Mouse (Mus musculus) hindbrain, embryonic 14.5 days (tissue): ENCODE results near the gene Hba-x. TPM values are rescaled to one million over a fixed set of nuclear protein-coding genes. Genes with fewer than 3 reads are reported as not detected.

Experiments
- ATAC-seq: fragments of 200-750 bp; cut with Nextera tagmentation; 2 replicates; pipeline ENCODE4 v1.8.0; 2017; ENCODE audit warnings: moderate number of reproducible peaks, mild to moderate bottlenecking, moderate TSS enrichment, moderate library complexity; ENCODE audit not compliant: low FRiP score
- DNase-seq: peaks from one replicate; pipeline ENCODE4 v3.0.0-alpha.2; 2015; ENCODE audit warnings: low spot score
- H3K27ac ChIP-seq: fragments of 300-500 bp; sonication (generic); 2 replicates; pipeline ENCODE4 v1.5.1; 2014; ENCODE audit warnings: mild to moderate bottlenecking, moderate library complexity
- H3K27me3 ChIP-seq: fragments of 300-500 bp; sonication (generic); 2 replicates; pipeline ENCODE4 v1.6.1; 2014; ENCODE audit warnings: mild to moderate bottlenecking, low read length, mixed read lengths; ENCODE audit not compliant: control insufficient read depth, insufficient read depth
- H3K36me3 ChIP-seq: fragments of 300-500 bp; sonication (generic); replicated peaks from 2 replicates; pipeline ENCODE4 v1.6.1; 2014; ENCODE audit not compliant: control insufficient read depth, insufficient read depth
- H3K4me1 ChIP-seq: fragments of 300-500 bp; sonication (generic); replicated peaks from 2 replicates; pipeline ENCODE4 v1.6.1; 2014; ENCODE audit warnings: antibody characterized with exemption, low read length, mixed read lengths; ENCODE audit not compliant: control insufficient read depth, insufficient read depth
- H3K4me2 ChIP-seq: fragments of 300-500 bp; sonication (generic); replicated peaks from 2 replicates; pipeline ENCODE4 v1.6.1; 2014; ENCODE audit warnings: mild to moderate bottlenecking, moderate library complexity
- H3K4me3 ChIP-seq: fragments of 300-500 bp; sonication (generic); replicated peaks from 2 replicates; pipeline ENCODE4 v1.5.1; 2014; ENCODE audit warnings: mild to moderate bottlenecking, low read length
- H3K9ac ChIP-seq: fragments of 300-500 bp; sonication (generic); 2 replicates; pipeline ENCODE4 v1.6.1; 2014
- H3K9me3 ChIP-seq: fragments of 300-500 bp; sonication (generic); 2 replicates; pipeline ENCODE4 v1.6.1; 2016; ENCODE audit warnings: low read length; ENCODE audit not compliant: control insufficient read depth
- WGBS: fragments of 180-500 bp; shearing (Covaris S2); extraction: QIAGEN DNeasy Blood & Tissue Kit; methylation state at CpG from one replicate; pipeline ENCODE4 v1.1.7; 2014; 5-methylcytosine and 5-hydroxymethylcytosine counted together
- polyA plus RNA-seq: library from polyadenylated mRNA; unstranded; fragments of >200 nt; fragmentation: Nextera tagmentation; extraction: Ambion mirVana; gene quantifications from 2 replicates; pipeline ENCODE4 v1.2.1, GENCODE M21; 2014

The Hba-x gene
- polyA plus RNA-seq = 38.0 and 95.6 TPM in 2 replicates

GRCm38 (mm10) chr11:32276347-32276746 is at the start of gene Hba-x:
Gene Hba-x (plus strand): TSS chr11:32276400.
- 77% methylated on average over 3 of the region's 3 CpGs for WGBS
- no peaks in the 10 kb centered on the region for H3K36me3 ChIP-seq
- no peaks in the 10 kb centered on the region for H3K9me3 ChIP-seq
- DNase-seq (no peak), ATAC-seq (no peak)
- no peak within 1 kb of the TSS for H3K4me2 ChIP-seq
- no peaks in the 10 kb centered on the region for H3K27me3 ChIP-seq
- H3K27ac ChIP-seq = no peak within 1 kb of the TSS
- H3K4me1 ChIP-seq = no peaks in the 10 kb centered on the region
- H3K9ac ChIP-seq = no peak within 1 kb of the TSS
- H3K4me3 ChIP-seq = no peak within 1 kb of the TSS

- Histone ChIP-seq H3K27ac (peak overlapping the region; percentile 82), H3K4me3 (peak overlapping the region; percentile 74), H3K36me3 (peaks cover 29% of the 10 kb centered on the region), H3K4me1 (peaks cover 25% of the 10 kb centered on the region), H3K9me3 (no peaks in the 10 kb centered on the region), H3K4me2 (peak overlapping the region; percentile 78), H3K27me3 (peaks cover 20% of the 10 kb centered on the region), H3K9ac (peak overlapping the region; percentile 88)
- ATAC-seq (no peak), DNase-seq (no peak)
- 45% methylated on average over 1 of the region's 1 CpGs for WGBS
Observed at GRCm38 (mm10) chr11:32227041-32227440, 49.2 kb upstream of the Hba-x start.

- DNase-seq = no peak
- Histone ChIP-seq H3K9me3 (no peaks in the 10 kb centered on the region), H3K27me3 (peaks cover 16% of the 10 kb centered on the region), H3K27ac (no peak overlapping the region), H3K9ac (peak overlapping the region; percentile 88), H3K4me1 (peaks cover 20% of the 10 kb centered on the region), H3K36me3 (peaks cover 31% of the 10 kb centered on the region), H3K4me2 (peak overlapping the region; percentile 78), H3K4me3 (peak overlapping the region; percentile 74; the same call in 1 of the 2 replicates)
- ATAC-seq = no peak
- 90% methylated on average over 9 of the region's 9 CpGs for WGBS
Observed at GRCm38 (mm10) chr11:32227555-32227954, 48.6 kb upstream of the Hba-x start.

- H3K9me3 ChIP-seq = no peaks in the 10 kb centered on the region
Observed at GRCm38 (mm10) chr11:32228292-32228845, 47.8 kb upstream of the Hba-x start.

GRCm38 (mm10) chr11:32230220-32230619 is 46.0 kb upstream of the Hba-x start:
- Histone ChIP-seq H3K4me2 (no peak overlapping the region), H3K4me3 (no peak overlapping the region), H3K27me3 (no peaks in the 10 kb centered on the region), H3K27ac (no peak overlapping the region), H3K9me3 (no peaks in the 10 kb centered on the region), H3K9ac (no peak overlapping the region), H3K4me1 (peaks cover 30% of the 10 kb centered on the region), H3K36me3 (peaks cover 52% of the 10 kb centered on the region)
- ATAC-seq = no peak
- WGBS = 87% methylated on average over 4 of the region's 4 CpGs
- DNase-seq = no peak

More at GRCm38 (mm10) chr11:32228292-32228845, 47.8 kb upstream of the Hba-x start:
- DNase-seq = no peak
- Histone ChIP-seq H3K27ac (no peak overlapping the region), H3K9ac (no peak overlapping the region), H3K4me1 (peaks cover 18% of the 10 kb centered on the region), H3K27me3 (peaks cover 9% of the 10 kb centered on the region), H3K4me3 (no peak overlapping the region), H3K36me3 (peaks cover 38% of the 10 kb centered on the region), H3K4me2 (no peak overlapping the region)
- WGBS = 95% methylated on average over 3 of the region's 3 CpGs
- no peak for ATAC-seq

- Histone ChIP-seq H3K27me3 (no peaks in the 10 kb centered on the region), H3K9ac (no peak overlapping the region), H3K4me2 (no peak overlapping the region), H3K9me3 (no peaks in the 10 kb centered on the region), H3K36me3 (peaks cover 52% of the 10 kb centered on the region), H3K4me1 (peaks cover 30% of the 10 kb centered on the region), H3K27ac (no peak overlapping the region), H3K4me3 (no peak overlapping the region)
- no peak for ATAC-seq
- 92% methylated on average over 2 of the region's 2 CpGs for WGBS
- DNase-seq = no peak
Observed at GRCm38 (mm10) chr11:32231125-32231524, 45.1 kb upstream of the Hba-x start.

- H3K27ac ChIP-seq = no peak overlapping the region
- peaks cover 52% of the 10 kb centered on the region for H3K36me3 ChIP-seq
- DNase-seq (no peak), ATAC-seq (no peak)
- no peak overlapping the region for H3K4me2 ChIP-seq
- H3K4me3 ChIP-seq = no peak overlapping the region
- WGBS = 77% methylated on average over 10 of the region's 10 CpGs
- no peaks in the 10 kb centered on the region for H3K27me3 ChIP-seq
- no peak overlapping the region for H3K9ac ChIP-seq
- no peaks in the 10 kb centered on the region for H3K9me3 ChIP-seq
- peaks cover 21% of the 10 kb centered on the region for H3K4me1 ChIP-seq
Observed at GRCm38 (mm10) chr11:32232848-32233247, 43.4 kb upstream of the Hba-x start.

- H3K4me1 ChIP-seq = peaks cover 21% of the 10 kb centered on the region
Observed at GRCm38 (mm10) chr11:32233895-32234294, 42.3 kb upstream of the Hba-x start.

GRCm38 (mm10) chr11:32234816-32235485 is 41.2 kb upstream of the Hba-x start:
- Histone ChIP-seq H3K36me3 (peaks cover 55% of the 10 kb centered on the region), H3K4me1 (peaks cover 21% of the 10 kb centered on the region), H3K27me3 (no peaks in the 10 kb centered on the region), H3K4me2 (no peak overlapping the region), H3K9ac (no peak overlapping the region), H3K4me3 (no peak overlapping the region), H3K27ac (peak overlapping the region; percentile 62), H3K9me3 (no peaks in the 10 kb centered on the region)
- DNase-seq = no peak
- 86% methylated on average over 6 of the region's 6 CpGs for WGBS
- no peak for ATAC-seq

More at GRCm38 (mm10) chr11:32233895-32234294, 42.3 kb upstream of the Hba-x start:
- ATAC-seq (no peak), DNase-seq (no peak)
- Histone ChIP-seq H3K9ac (no peak overlapping the region), H3K36me3 (peaks cover 52% of the 10 kb centered on the region), H3K27me3 (no peaks in the 10 kb centered on the region), H3K9me3 (no peaks in the 10 kb centered on the region), H3K4me2 (no peak overlapping the region), H3K27ac (no peak overlapping the region), H3K4me3 (no peak overlapping the region)
- 85% methylated on average over 3 of the region's 3 CpGs for WGBS
